Mouse (Mus musculus) hindbrain, embryonic 13.5 days (tissue): Measurements from ENCODE around the gene Ctla4. TPM values are rescaled to one million over a fixed set of nuclear protein-coding genes. Genes with fewer than 3 reads are reported as not detected.

Experiments used
- ATAC-seq: fragments of 200-750 bp; cut with Nextera tagmentation; 2 replicates; pipeline ENCODE4 v1.8.0; 2017; ENCODE audit warnings: moderate TSS enrichment; ENCODE audit not compliant: low FRiP score
- H3K27ac ChIP-seq: fragments of 300-500 bp; sonication (generic); 2 replicates; pipeline ENCODE4 v1.5.1; 2015; ENCODE audit warnings: inconsistent platforms, mild to moderate bottlenecking, moderate library complexity
- H3K27me3 ChIP-seq: fragments of 300-500 bp; sonication (generic); 2 replicates; pipeline ENCODE4 v1.6.1; 2015; ENCODE audit warnings: mild to moderate bottlenecking, inconsistent platforms
- H3K36me3 ChIP-seq: fragments of 300-500 bp; sonication (generic); 2 replicates; pipeline ENCODE4 v1.6.1; 2015; ENCODE audit warnings: mild to moderate bottlenecking, inconsistent platforms
- H3K4me1 ChIP-seq: fragments of 300-500 bp; sonication (generic); replicated peaks from 2 replicates; pipeline ENCODE4 v1.6.1; 2015; ENCODE audit warnings: inconsistent platforms
- H3K4me2 ChIP-seq: fragments of 300-500 bp; sonication (generic); 2 replicates; pipeline ENCODE4 v1.6.1; 2015; ENCODE audit warnings: inconsistent platforms, mild to moderate bottlenecking, moderate library complexity
- H3K4me3 ChIP-seq: fragments of 300-500 bp; sonication (generic); 2 replicates; pipeline ENCODE4 v1.5.1; 2015; ENCODE audit warnings: mild to moderate bottlenecking, inconsistent platforms
- H3K9ac ChIP-seq: fragments of 300-500 bp; sonication (generic); 2 replicates; pipeline ENCODE4 v1.6.1; 2015; ENCODE audit warnings: mild to moderate bottlenecking, inconsistent platforms
- H3K9me3 ChIP-seq: fragments of 300-500 bp; sonication (generic); 2 replicates; pipeline ENCODE4 v1.6.1; 2016; ENCODE audit warnings: inconsistent platforms
- WGBS: fragments of 180-500 bp; shearing (Covaris S2); methylation state at CpG from one replicate; pipeline ENCODE4 v1.1.7; 2015; 5-methylcytosine and 5-hydroxymethylcytosine counted together
- polyA plus RNA-seq: library from polyadenylated mRNA; unstranded; fragments of >200 nt; fragmentation: Nextera tagmentation; extraction: Ambion mirVana; gene quantifications from 2 replicates; pipeline ENCODE4 v1.2.1, GENCODE M21; 2015

Gene Ctla4
- polyA plus RNA-seq, 1 experiment from 2014 or later = not detected

DNA sequence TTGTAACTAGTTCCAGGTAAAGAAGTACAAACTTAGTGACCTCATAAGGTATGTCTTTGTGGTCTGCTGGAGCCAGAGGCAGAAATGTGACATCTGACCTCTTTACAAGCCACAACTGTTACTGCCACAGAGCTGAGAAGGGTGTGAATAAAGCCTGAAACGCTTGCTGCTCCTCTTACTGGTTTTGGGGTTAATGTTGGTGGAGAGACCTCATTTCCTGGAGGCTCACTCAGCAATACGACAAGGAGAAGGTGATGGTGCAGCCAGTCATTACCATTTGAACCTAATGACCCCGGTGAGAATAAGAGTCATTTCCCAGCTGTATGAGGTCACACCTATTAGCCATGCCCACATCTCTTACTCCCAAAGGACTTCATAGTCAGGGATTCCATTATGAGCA is 11.5 kb upstream of the Ctla4 start:
- Histone ChIP-seq H3K9me3 (no peaks in the 10 kb centered on the region), H3K36me3 (no peaks in the 10 kb centered on the region), H3K27ac (no peak overlapping the region), H3K4me3 (no peak overlapping the region), H3K9ac (no peak overlapping the region), H3K4me1 (no peaks in the 10 kb centered on the region), H3K27me3 (no peaks in the 10 kb centered on the region), H3K4me2 (no peak overlapping the region)
- no peak for ATAC-seq
- 61% methylated on average over 3 of the region's 3 CpGs for WGBS

DNA sequence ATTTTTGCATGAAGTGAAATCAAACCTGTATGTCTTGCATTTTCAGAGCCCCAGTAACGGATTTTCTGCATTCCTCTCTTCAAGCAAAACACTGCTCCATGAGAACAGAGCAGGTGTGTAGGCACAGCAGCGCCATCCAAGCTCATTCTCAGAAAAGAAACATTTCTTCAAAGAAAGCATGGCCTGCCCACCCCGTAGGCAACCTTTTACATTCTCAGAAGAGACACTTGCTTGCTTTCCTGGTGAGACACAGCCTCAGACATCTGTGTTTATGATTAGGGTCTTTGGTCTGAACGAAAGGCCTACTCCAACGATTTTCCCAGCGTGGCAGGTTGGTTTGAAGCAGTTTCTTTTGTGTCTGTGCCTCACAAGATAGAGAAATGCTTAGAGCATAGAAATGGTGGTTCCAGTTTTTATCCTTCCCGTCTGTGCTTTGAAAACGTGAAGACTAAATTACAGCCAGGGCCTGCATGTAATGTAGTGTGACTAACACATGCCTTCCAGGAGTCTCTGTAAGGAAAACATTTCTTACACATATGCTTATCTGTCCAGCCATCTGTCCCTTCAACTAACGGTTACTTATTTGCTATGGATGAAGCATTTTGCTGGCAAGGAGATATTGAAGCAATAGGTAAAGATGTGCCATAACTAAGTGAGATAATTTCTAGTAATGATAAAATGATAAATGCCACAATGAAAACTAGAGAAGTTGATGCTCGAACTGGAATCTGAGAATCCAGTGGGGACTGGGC is 6.5 kb upstream of the Ctla4 start:
- H3K4me2 ChIP-seq = no peak overlapping the region
- no peak for ATAC-seq
- peak overlapping the region; percentile 42 for H3K27ac ChIP-seq
- H3K27me3 ChIP-seq = no peaks in the 10 kb centered on the region
- H3K4me3 ChIP-seq = no peak overlapping the region
- H3K4me1 ChIP-seq = no peaks in the 10 kb centered on the region
- H3K36me3 ChIP-seq = no peaks in the 10 kb centered on the region
- 65% methylated on average over 10 of the region's 10 CpGs for WGBS
- no peak overlapping the region for H3K9ac ChIP-seq
- H3K9me3 ChIP-seq = no peaks in the 10 kb centered on the region

DNA sequence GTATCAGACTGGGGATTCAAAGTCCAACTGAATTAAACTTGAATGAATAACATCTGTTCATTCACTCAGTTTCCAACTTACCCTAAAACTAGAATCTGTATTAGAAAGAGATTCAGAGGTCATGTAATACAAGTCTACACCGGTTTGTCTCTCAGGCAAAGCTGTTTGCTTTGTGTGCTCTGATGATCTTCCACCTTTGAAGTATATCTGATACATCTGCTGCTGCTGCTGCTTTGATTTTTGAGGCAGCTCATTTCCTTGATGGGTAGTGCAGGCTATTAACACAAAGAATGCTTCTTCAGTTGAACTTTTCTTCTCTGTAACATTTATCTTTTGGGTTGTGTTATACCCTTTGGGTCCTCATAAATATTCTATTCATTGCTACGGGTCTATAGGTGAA is 4.0 kb upstream of the Ctla4 start:
- Histone ChIP-seq H3K4me3 (no peak overlapping the region), H3K4me1 (no peaks in the 10 kb centered on the region), H3K27ac (no peak overlapping the region), H3K4me2 (no peak overlapping the region), H3K9me3 (no peaks in the 10 kb centered on the region), H3K27me3 (no peaks in the 10 kb centered on the region), H3K36me3 (no peaks in the 10 kb centered on the region), H3K9ac (no peak overlapping the region)
- 66% methylated on average over 2 of the region's 2 CpGs for WGBS
- ATAC-seq = no peak

DNA sequence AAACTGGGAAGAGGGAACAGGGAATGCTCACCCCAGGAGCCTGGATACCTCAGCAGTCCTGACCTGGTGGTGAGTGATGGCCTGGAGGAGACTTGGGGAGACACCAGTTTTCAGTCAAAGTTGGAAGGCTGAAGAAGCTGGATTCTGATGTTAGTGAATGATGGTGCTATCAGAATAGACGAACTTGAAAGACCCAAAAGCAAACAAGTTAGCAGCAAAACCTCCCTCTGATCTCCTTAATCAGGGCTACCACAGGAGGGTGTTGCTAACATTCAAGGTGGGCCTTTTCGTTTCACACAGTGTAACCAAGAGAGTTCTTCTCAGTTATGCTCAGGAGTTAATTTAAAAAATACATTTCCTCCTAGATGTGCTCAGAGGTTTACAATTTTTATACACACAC is 3.5 kb upstream of the Ctla4 start:
- Histone ChIP-seq H3K4me3 (no peak overlapping the region), H3K27ac (no peak overlapping the region), H3K4me1 (no peaks in the 10 kb centered on the region), H3K4me2 (no peak overlapping the region), H3K27me3 (no peaks in the 10 kb centered on the region), H3K9me3 (no peaks in the 10 kb centered on the region), H3K36me3 (no peaks in the 10 kb centered on the region), H3K9ac (no peak overlapping the region)
- WGBS = 80% methylated on average over 2 of the region's 2 CpGs
- ATAC-seq = no peak

DNA sequence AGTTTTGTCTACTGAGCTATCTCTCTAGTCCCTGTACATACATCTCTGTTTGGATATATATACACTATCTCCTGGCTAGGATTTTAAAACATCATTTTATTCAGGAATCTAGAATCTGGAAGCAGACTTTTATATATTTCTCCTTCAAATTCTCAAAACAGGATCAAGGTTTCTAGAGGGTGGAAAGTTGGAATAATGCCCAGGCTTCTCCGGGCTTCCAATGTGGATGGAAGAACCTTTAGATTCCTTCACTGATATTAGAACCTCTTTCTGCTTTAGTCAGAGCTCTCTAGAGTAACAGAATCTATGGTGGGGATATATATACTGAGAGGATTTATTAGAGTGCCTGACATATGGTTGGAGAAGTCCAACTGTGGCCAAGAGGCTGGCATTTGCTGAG is 2.2 kb upstream of the Ctla4 start:
- no peak overlapping the region for H3K27ac ChIP-seq
- H3K4me2 ChIP-seq = no peak overlapping the region
- H3K9ac ChIP-seq = no peak overlapping the region
- ATAC-seq = no peak
- no peaks in the 10 kb centered on the region for H3K9me3 ChIP-seq
- H3K36me3 ChIP-seq = no peaks in the 10 kb centered on the region
- no peak overlapping the region for H3K4me3 ChIP-seq
- no peaks in the 10 kb centered on the region for H3K27me3 ChIP-seq
- WGBS = 90% methylated on average over 1 of the region's 1 CpGs
- H3K4me1 ChIP-seq = no peaks in the 10 kb centered on the region

DNA sequence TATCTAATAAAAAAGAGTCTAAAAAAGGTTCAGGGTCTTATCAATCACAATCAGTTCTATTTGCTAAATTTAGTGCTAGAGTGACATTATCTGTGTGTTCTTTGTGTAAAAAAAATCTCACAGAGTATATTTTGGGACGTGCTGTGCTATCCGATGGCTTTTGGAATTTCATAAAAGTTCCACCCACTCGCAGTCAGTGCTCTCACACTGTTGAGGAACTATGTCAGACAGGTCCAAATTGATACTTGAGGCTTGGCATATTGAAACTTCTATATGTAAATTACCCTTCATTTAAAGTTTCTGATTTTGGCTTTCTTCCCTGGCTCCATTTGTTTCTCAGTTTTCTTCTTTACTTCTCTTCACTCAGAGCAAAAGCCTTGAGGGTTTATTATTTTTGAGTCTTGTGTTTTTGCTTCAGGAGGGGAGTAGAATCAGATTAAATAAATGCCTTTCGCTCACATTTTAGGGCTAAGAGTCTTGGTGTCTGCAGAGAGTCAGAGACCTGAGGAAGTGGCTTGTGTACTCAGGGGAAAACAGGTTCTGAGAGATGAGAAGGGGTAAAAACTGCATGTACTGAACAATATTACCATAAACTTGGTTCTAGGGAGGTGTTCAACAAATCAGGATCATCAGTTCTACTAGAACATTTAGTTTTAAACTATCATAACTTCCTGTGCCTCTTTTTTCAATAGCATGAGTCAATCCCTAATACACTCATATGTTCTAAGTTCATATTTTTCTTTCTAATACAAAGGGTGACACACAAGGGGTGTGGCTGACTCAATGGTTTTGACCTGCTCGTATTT is 11.5 kb downstream of the Ctla4 start:
- Histone ChIP-seq H3K27ac (no peak overlapping the region), H3K4me2 (no peak overlapping the region), H3K9me3 (no peaks in the 10 kb centered on the region), H3K9ac (no peak overlapping the region), H3K27me3 (no peaks in the 10 kb centered on the region), H3K4me3 (no peak overlapping the region), H3K36me3 (no peaks in the 10 kb centered on the region), H3K4me1 (no peaks in the 10 kb centered on the region)
- ATAC-seq = no peak
- 86% methylated on average over 5 of the region's 5 CpGs for WGBS

DNA sequence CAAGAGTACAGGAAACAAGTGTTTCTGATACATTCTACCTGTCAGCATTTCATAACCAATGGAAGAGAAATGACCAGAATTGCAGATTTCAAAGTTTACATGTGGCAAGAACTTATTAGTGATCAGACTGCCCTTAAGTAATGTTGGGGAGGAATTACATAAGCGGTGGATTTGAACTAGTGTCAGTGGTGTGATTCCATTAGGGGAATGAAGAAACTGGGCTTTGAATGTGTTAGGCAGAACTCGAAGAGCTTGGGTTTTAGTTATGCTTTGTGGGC is 12.1 kb downstream of the Ctla4 start:
- Histone ChIP-seq H3K4me1 (no peaks in the 10 kb centered on the region), H3K36me3 (no peaks in the 10 kb centered on the region), H3K27me3 (no peaks in the 10 kb centered on the region), H3K9me3 (no peaks in the 10 kb centered on the region), H3K4me2 (no peak overlapping the region), H3K27ac (no peak overlapping the region), H3K9ac (no peak overlapping the region), H3K4me3 (no peak overlapping the region)
- ATAC-seq = no peak
- 90% methylated on average over 2 of the region's 2 CpGs for WGBS

DNA sequence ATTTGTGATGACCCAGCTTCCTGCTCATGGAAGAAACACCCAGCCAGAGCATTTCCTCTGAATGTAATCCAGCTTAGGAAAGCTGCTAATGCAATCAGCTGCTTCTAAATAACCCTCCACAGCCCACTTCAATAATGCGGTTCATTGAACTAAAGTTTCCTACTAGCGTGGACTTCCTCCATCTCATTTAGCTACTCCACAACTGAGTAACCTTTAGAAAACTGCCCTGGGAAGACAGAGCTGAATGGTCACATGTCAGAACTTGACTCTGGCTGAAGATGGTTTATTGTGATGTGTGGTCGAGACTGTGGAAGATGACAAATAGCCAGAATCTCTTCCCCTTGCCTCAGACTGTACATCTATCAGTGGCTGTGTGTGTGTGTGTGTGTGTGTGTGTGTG is 12.4 kb downstream of the Ctla4 start:
- no peaks in the 10 kb centered on the region for H3K36me3 ChIP-seq
- no peak overlapping the region for H3K4me3 ChIP-seq
- H3K4me2 ChIP-seq = no peak overlapping the region
- H3K27ac ChIP-seq = no peak overlapping the region
- WGBS = 77% methylated on average over 3 of the region's 3 CpGs
- ATAC-seq = no peak
- H3K4me1 ChIP-seq = no peaks in the 10 kb centered on the region
- no peak overlapping the region for H3K9ac ChIP-seq
- H3K27me3 ChIP-seq = no peaks in the 10 kb centered on the region
- no peaks in the 10 kb centered on the region for H3K9me3 ChIP-seq

DNA sequence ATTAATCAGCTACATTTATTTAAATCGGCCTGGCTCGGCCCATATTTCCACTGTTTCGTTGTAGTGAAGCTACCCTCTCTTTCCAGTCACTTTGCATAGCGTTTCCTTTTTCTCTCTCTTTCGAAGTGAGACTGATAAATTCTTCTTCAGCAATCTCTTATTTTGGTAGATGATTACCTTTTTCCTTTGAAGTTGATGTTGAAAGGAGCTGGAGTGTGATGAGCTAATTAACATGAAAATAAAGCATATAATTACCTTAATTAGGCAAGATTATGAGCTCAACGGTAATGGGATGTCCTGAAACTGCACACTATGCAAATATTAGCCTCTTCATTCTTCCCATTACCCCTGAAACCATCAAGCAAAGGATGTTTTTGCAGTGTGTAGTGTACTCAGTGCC is 15.7 kb downstream of the Ctla4 start:
- H3K27me3 ChIP-seq = no peaks in the 10 kb centered on the region
- H3K27ac ChIP-seq = peak overlapping the region; percentile 58; the same call in 1 of the 2 replicates
- H3K9ac ChIP-seq = no peak overlapping the region
- no peak overlapping the region for H3K4me3 ChIP-seq
- no peaks in the 10 kb centered on the region for H3K9me3 ChIP-seq
- no peak for ATAC-seq
- no peaks in the 10 kb centered on the region for H3K36me3 ChIP-seq
- 57% methylated on average over 6 of the region's 6 CpGs for WGBS
- no peak overlapping the region for H3K4me2 ChIP-seq
- no peaks in the 10 kb centered on the region for H3K4me1 ChIP-seq

DNA sequence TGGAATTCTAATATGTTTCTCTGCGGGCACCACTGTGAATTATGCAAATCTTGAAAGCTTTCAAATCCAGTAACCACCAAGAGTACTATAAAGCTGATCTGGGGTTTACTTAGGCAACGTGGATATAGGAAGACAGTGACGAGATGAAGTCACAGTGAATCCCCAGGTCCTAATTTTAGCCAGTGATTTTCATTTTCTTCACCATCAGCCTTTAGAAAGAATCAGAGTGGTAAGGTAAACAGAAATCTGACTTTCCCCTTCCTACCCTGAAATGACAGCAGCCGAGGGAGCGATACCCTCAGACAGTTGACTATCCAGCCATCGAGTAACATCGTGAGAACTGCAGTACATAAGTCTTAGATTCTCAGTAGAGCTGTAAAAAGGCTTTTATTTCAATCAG is 16.3 kb downstream of the Ctla4 start:
- Histone ChIP-seq H3K4me1 (no peaks in the 10 kb centered on the region), H3K36me3 (no peaks in the 10 kb centered on the region), H3K27ac (no peak overlapping the region; the same call in 1 of the 2 replicates), H3K9me3 (no peaks in the 10 kb centered on the region), H3K9ac (no peak overlapping the region), H3K4me3 (no peak overlapping the region), H3K27me3 (no peaks in the 10 kb centered on the region), H3K4me2 (no peak overlapping the region)
- ATAC-seq = no peak
- 78% methylated on average over 7 of the region's 7 CpGs for WGBS

DNA sequence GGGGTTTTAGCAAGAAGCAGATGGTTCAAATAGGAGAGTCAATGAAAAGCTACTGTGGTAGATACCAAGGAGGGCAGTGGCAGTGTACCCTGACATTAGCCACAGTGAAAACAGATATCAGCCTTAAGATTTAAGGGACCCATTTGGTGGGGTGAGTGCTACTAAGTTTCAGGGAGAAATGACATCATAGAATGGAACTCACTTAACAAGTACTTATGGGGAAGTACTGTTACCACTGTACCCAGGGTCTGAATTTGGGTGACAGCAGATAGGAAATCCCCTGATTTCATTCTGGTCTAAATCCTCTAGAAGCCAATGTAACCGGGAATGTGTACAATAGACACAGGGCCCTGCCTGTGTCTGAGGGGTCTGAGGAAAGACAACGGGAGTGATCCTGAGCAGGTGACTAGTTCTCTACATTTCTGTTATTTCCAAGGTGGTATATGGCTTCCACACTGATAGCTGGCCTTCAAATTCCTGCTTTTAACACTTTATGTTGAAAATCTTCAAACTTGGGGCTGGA is 17.7 kb downstream of the Ctla4 start:
- H3K4me2 ChIP-seq = no peak overlapping the region
- no peak for ATAC-seq
- H3K4me3 ChIP-seq = no peak overlapping the region
- no peak overlapping the region for H3K27ac ChIP-seq
- no peaks in the 10 kb centered on the region for H3K9me3 ChIP-seq
- no peaks in the 10 kb centered on the region for H3K4me1 ChIP-seq
- 100% methylated on average over 2 of the region's 2 CpGs for WGBS
- no peak overlapping the region for H3K9ac ChIP-seq
- H3K36me3 ChIP-seq = no peaks in the 10 kb centered on the region
- no peaks in the 10 kb centered on the region for H3K27me3 ChIP-seq

DNA sequence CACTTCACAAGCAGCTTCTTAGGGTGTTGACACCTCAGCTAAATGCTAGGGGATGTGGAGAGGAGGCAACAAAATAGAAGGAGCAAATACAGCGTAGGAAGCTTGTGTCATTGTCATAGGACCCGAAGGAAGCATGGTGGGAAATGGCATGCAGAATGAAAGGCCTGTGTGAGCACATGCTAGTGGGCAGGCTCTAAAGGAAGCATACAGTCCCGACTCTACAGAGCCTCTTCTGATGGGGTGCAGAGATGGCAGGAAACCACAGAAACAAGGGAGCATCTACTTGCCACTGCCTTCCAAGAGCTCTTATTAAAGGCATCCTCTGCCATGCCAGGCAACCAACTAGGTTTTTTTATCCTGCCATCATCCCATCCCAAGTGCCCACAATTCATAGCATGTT is 20.7 kb downstream of the Ctla4 start:
- Histone ChIP-seq H3K27me3 (no peaks in the 10 kb centered on the region), H3K4me3 (no peak overlapping the region), H3K9ac (no peak overlapping the region), H3K4me2 (no peak overlapping the region), H3K9me3 (no peaks in the 10 kb centered on the region), H3K27ac (no peak overlapping the region), H3K36me3 (no peaks in the 10 kb centered on the region), H3K4me1 (no peaks in the 10 kb centered on the region)
- WGBS = 90% methylated on average over 3 of the region's 3 CpGs
- ATAC-seq = no peak

DNA sequence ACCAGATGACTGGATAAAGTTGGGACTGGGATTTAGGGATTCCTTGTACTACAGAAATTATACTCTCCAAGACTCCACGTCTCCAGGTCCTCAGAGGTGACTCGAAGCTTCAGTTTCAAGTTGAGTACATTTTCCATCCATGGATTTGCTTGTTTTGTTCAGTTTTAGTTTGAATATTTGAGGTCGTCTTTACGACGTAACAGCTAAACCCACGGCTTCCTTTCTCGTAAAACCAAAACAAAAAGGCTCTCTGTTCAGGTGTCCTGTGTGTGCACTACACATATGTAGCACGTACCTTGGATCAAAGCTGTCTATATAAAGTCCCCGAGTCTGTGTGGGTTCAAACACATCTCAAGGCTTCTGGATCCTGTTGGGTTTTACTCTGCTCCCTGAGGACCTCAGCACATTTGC is 22.0 kb downstream of the Ctla4 start:
- H3K9me3 ChIP-seq = no peaks in the 10 kb centered on the region
- no peak overlapping the region for H3K4me2 ChIP-seq
- no peak overlapping the region for H3K9ac ChIP-seq
- H3K36me3 ChIP-seq = no peaks in the 10 kb centered on the region
- H3K4me3 ChIP-seq = no peak overlapping the region
- no peak for ATAC-seq
- H3K27ac ChIP-seq = no peak overlapping the region
- H3K27me3 ChIP-seq = no peaks in the 10 kb centered on the region
- no peaks in the 10 kb centered on the region for H3K4me1 ChIP-seq
- WGBS = 92% methylated on average over 9 of the region's 9 CpGs
